Mouse (Mus musculus): Measurements from ENCODE around the gene Denr.

GRCm38 (mm10) chr5:123966759-123967158 lies 59.8 kb downstream of the Denr start:
- TF ChIP-seq GATA2 (IDR thresholded peaks at IDR 0.05; ENCODE audit: borderline replicate concordance, low read depth, low read length) (no peak), CTCF (IDR thresholded peaks at IDR 0.05; ENCODE audit: low read depth, low read length) (no peak), POLR2AphosphoS5 (IDR thresholded peaks at IDR 0.05; ENCODE audit: insufficient replicate concordance, low read depth, low read length) (no peak), GATA1 (IDR thresholded peaks at IDR 0.05; ENCODE audit: borderline replicate concordance, low read length) (no peak), TAL1 (conservative IDR thresholded peaks at IDR 0.05; ENCODE audit: low read depth, low read length) (no peak)
